7 mouse cellular contexts compared by ENCODE assay signal in genomic region chr7:131362615-131363300, GRCm38 (mm10). TPM values are rescaled to one million over a fixed set of nuclear protein-coding genes. Genes with fewer than 3 reads are reported as not detected.
DNase-seq lines count a peak whose midpoint lies in the region; ATAC-seq and TF ChIP-seq lines count a peak whose summit lies in the region.

Gene 2310057M21Rik (minus strand): TSS chr7:131362759.

- peak within 1 kb of the TSS; percentile 95 for H3K4me3 ChIP-seq in intestine, embryonic 15.5 days (replicated peaks)
- peak within 1 kb of the TSS; percentile 89 for H3K4me3 ChIP-seq in midbrain, embryonic 10.5 days
- H3K4me3 ChIP-seq in small intestine, adult 2 months (ENCODE audit: low read depth, low read length), result peak within 1 kb of the TSS; percentile 96

- H3K9ac ChIP-seq in intestine, embryonic 15.5 days, result peak within 1 kb of the TSS; percentile 96

- peaks cover 2% of the 10 kb centered on the region; the same call in 1 of the 2 replicates for H3K36me3 ChIP-seq in intestine, embryonic 15.5 days
- H3K36me3 ChIP-seq in midbrain, embryonic 10.5 days, result peaks cover 33% of the 10 kb centered on the region
- peaks cover 9% of the 10 kb centered on the region for H3K36me3 ChIP-seq in small intestine, adult 2 months (ENCODE audit: control insufficient read depth, insufficient read depth, low read length)

- peak; percentile 55 for TF ChIP-seq POLR2A in small intestine, adult 2 months (IDR thresholded peaks at IDR 0.05; ENCODE audit: low read depth, low read length)

- H3K4me1 ChIP-seq in intestine, embryonic 15.5 days (replicated peaks), result peaks cover 6% of the 10 kb centered on the region; the same call in 1 of the 2 replicates
- peaks cover 22% of the 10 kb centered on the region for H3K4me1 ChIP-seq in midbrain, embryonic 10.5 days
- H3K4me1 ChIP-seq in small intestine, adult 2 months (ENCODE audit: control insufficient read depth, insufficient read depth, insufficient read length, low read length), result peaks cover 8% of the 10 kb centered on the region; the same call in 1 of the 2 replicates

- no peaks in the 10 kb centered on the region for H3K9me3 ChIP-seq in intestine, embryonic 15.5 days
- H3K9me3 ChIP-seq in midbrain, embryonic 10.5 days (replicated peaks), result no peaks in the 10 kb centered on the region

- peak within 1 kb of the TSS; percentile 94 for H3K4me2 ChIP-seq in intestine, embryonic 15.5 days (replicated peaks)

- under 1% methylated on average over 55 of the region's 55 CpGs for WGBS in intestine, embryonic 15.5 days
- WGBS in midbrain, embryonic 10.5 days, result under 1% methylated on average over 55 of the region's 55 CpGs
- WGBS in small intestine, adult 2 months, result under 1% methylated on average over 55 of the region's 55 CpGs

- H3K27me3 ChIP-seq in intestine, embryonic 15.5 days (replicated peaks), result no peaks in the 10 kb centered on the region
- H3K27me3 ChIP-seq in midbrain, embryonic 10.5 days (ENCODE audit: low read depth, poor library complexity, severe bottlenecking), result peaks cover 7% of the 10 kb centered on the region; the same call in 1 of the 2 replicates
- H3K27me3 ChIP-seq in small intestine, adult 2 months (ENCODE audit: control insufficient read depth, insufficient read depth, low read length), result no peaks in the 10 kb centered on the region

- intact Hi-C loops in gastrocnemius, postnatal 36 days (cut with DNase I), result no loop called here
- intact Hi-C loops in left cerebral cortex, postnatal 25 days (cut with DNase I), result loop anchor here (5.0 kb wide), 1 partner anchor 200 kb away; the partner anchor contains the start of gene Bub3

- peak; percentile 96 for DNase-seq in adrenal gland, adult 8-10 months
- DNase-seq in embryo, embryonic 11.5 days (ENCODE audit: low read depth, low spot score), result peak; percentile 98
- DNase-seq in gastrocnemius, postnatal 36 days, result peak; percentile 85 to 95
- peak; percentile 91 to 97 for DNase-seq in left cerebral cortex, postnatal 25 days (ENCODE audit: low spot score in 2 of 2)
- peak; percentile 95 for DNase-seq in midbrain, embryonic 10.5 days (ENCODE audit: low spot score)

- H3K27ac ChIP-seq in intestine, embryonic 15.5 days, result peak within 1 kb of the TSS; percentile 96
- peak within 1 kb of the TSS; percentile 94 for H3K27ac ChIP-seq in midbrain, embryonic 10.5 days (replicated peaks)
- H3K27ac ChIP-seq in small intestine, adult 2 months (ENCODE audit: insufficient read depth, low read depth, low read length), result peak within 1 kb of the TSS; percentile 84

- peak; percentile 98 for ATAC-seq in intestine, embryonic 15.5 days

- TF ChIP-seq CTCF in small intestine, adult 2 months (IDR thresholded peaks at IDR 0.05; ENCODE audit: extremely low read depth, insufficient read length, insufficient replicate concordance, low read depth, low read length), result no peak

RNA-seq across cellular contexts. Expression of gene 2310057M21Rik, which starts in this region (rescaled TPM):
- 10 to 100 TPM; 11.0 to 14.8 (median 12.0) TPM for total RNA-seq in adrenal gland, adult 8-10 months (2022)
- total RNA-seq in gastrocnemius, postnatal 36 days (2021), result 10 to 100 TPM; 16.6 to 19.7 TPM
- 18.4 and 19.2 TPM in 2 replicates for polyA plus RNA-seq in intestine, embryonic 15.5 days (2015; fragmentation: Nextera tagmentation; extraction: Ambion mirVana)
- 10 to 100 TPM; 22.6 to 33.1 TPM for total RNA-seq in left cerebral cortex, postnatal 25 days (2021)
- polyA plus RNA-seq in midbrain, embryonic 10.5 days (2016; fragmentation: Nextera tagmentation; extraction: Ambion mirVana), result 22.9 and 24.0 TPM in 2 replicates
- polyA plus RNA-seq in small intestine, adult 2 months (2012; rRNA removed), result 1.3 and 2.1 TPM in 2 replicates

Comparison
In these comparisons a context has a peak if more than half of its experiments do, and no peak if none do; other contexts are left out.
1. Peak in every context shown above with its lines: DNase-seq, ATAC-seq, H3K4me3 ChIP-seq and H3K27ac ChIP-seq.